Mouse (Mus musculus): ENCODE data around the gene D1Ertd622e. TPM values are rescaled to one million over a fixed set of nuclear protein-coding genes. Genes with fewer than 3 reads are reported as not detected.
"Not testable (repeated sequence)": the region's sequence is repeated elsewhere in the genome, so short reads cannot be mapped to it uniquely, and the experiment has no call there.

The D1Ertd622e gene
- total RNA-seq, 2 experiments from 2014 or later = 39.5 to 39.6 TPM

GRCm38 (mm10) chr1:97584171-97584570 lies 77.7 kb downstream of the D1Ertd622e start:
- no peak for DNase-seq (ENCODE audit: low spot score in 2 of 2)

GRCm38 (mm10) chr1:97583085-97583484 lies 78.8 kb downstream of the D1Ertd622e start:
- DNase-seq (ENCODE audit: low spot score in 2 of 2) = no peak

- not testable (repeated sequence) for DNase-seq (ENCODE audit: low spot score in 2 of 2)
These were observed 81.2 kb downstream of the D1Ertd622e start for GRCm38 (mm10) chr1:97580680-97581079.

- DNase-seq (ENCODE audit: low spot score in 2 of 2) = no peak
These were observed 81.6 kb downstream of the D1Ertd622e start for GRCm38 (mm10) chr1:97580270-97580669.

- DNase-seq (ENCODE audit: low spot score in 2 of 2) = no peak
These were observed 83.9 kb downstream of the D1Ertd622e start for GRCm38 (mm10) chr1:97578025-97578417.

- no peak for DNase-seq (ENCODE audit: low spot score in 2 of 2)
These were observed 84.5 kb downstream of the D1Ertd622e start for GRCm38 (mm10) chr1:97577062-97578024.

GRCm38 (mm10) chr1:97576576-97576975 lies 85.3 kb downstream of the D1Ertd622e start:
- no peak for DNase-seq (ENCODE audit: low spot score in 2 of 2)

- peak in 1 of 2 experiments; percentile 2 for DNase-seq (ENCODE audit: low spot score in 2 of 2)
These were observed 91.1 kb downstream of the D1Ertd622e start for GRCm38 (mm10) chr1:97570814-97571213.

GRCm38 (mm10) chr1:97567956-97568355 lies 93.9 kb downstream of the D1Ertd622e start:
- DNase-seq (ENCODE audit: low spot score in 2 of 2) = no peak

GRCm38 (mm10) chr1:97564641-97565040 lies 97.2 kb downstream of the D1Ertd622e start:
- DNase-seq (ENCODE audit: low spot score in 2 of 2) = no peak

- DNase-seq (ENCODE audit: low spot score in 2 of 2) = peak in 1 of 2 experiments; percentile 68
These were observed 99.0 kb downstream of the D1Ertd622e start for GRCm38 (mm10) chr1:97562867-97563266.

Other genes with a start within 250 kb of the D1Ertd622e start
- gene Gin1, start 108.1 kb upstream of the D1Ertd622e start, total RNA-seq (2021) = 1 to 10 TPM; 8.7 to 9.3 TPM
- gene Ppip5k2, start 108.3 kb upstream of the D1Ertd622e start, total RNA-seq (2021) = 10 to 100 TPM; 20.2 to 21.2 TPM